Mouse (Mus musculus) T-helper 2 cell (primary cell): ENCODE measurements around the gene Sbk1.

ENCODE experiments used
- in situ Hi-C: fragments of 300-600 bp; cut with MboI, MseI; formaldehyde crosslinking; loops from one replicate; pipeline ENCODE4 v1.15.1; 2025; ENCODE audit warnings: high pct_unique_total_duplicates

Gene Sbk1

GRCm38 (mm10) chr7:126335556-126335955 is 63.1 kb downstream of the Sbk1 start:
- in situ Hi-C loops, result loop anchor here (5.0 kb wide), 1 partner anchor 37 kb away; no protein-coding TSS in a partner anchor

GRCm38 (mm10) chr7:126338906-126339305 is 66.5 kb downstream of the Sbk1 start:
- in situ Hi-C loops, result loop anchor here (5.0 kb wide), 1 partner anchor 33 kb away; no protein-coding TSS in a partner anchor

- in situ Hi-C loops, result loop anchor here (5.0 kb wide), 1 partner anchor 33 kb away; no protein-coding TSS in a partner anchor
Observed at GRCm38 (mm10) chr7:126339521-126339971, 67.1 kb downstream of the Sbk1 start.

DNA sequence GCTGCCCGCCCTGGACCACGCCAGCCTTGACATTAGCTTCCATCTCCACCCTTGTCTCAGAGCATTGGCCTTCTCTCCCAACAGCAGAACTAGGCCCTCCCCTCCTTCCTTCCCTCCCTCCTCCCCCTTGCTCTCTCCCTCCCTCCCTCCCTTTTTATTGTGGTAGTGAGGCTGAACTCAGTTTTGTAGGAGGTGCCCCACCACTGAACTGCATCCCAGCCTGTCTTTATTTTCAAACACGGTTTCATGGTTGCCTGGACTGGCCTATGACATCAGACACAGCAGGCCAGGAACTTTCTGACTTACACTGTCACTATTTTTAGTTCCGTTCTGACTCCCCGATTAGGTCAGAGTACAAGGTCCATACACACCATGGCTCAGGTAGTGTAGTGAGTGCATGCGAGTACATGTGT is 67.8 kb downstream of the Sbk1 start:
- in situ Hi-C loops, result no loop called here

DNA sequence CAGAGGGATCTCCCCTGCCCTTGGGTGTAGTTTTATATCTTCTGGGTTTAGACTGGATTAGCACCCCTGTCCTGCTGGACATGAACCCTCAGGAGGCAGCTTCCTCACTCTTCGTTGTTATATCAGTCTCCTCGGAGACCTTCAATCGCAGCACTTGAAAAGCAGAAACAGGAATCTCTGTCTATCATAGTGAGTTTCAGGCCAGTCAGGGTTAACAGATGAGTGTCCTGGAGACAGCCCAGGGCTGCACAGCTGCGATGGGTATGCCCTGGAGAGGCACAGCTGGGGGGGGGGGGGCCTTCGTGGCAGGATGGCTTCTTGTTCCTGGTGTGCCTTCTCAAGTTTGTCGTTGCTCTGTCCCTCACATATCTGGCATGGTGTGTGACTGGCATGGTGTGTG is 68.5 kb downstream of the Sbk1 start:
- in situ Hi-C loops, result no loop called here
